Mouse (Mus musculus): ENCODE measurements around the gene Gm49711. TPM values are rescaled to one million over a fixed set of nuclear protein-coding genes. Genes with fewer than 3 reads are reported as not detected.
A peak's percentile ranks its signal among the peaks of the same experiment; 100 is the strongest.

Gm49711 gene
- polyA plus RNA-seq, 1 experiment from 2014 or later: 0.67 TPM

DNA sequence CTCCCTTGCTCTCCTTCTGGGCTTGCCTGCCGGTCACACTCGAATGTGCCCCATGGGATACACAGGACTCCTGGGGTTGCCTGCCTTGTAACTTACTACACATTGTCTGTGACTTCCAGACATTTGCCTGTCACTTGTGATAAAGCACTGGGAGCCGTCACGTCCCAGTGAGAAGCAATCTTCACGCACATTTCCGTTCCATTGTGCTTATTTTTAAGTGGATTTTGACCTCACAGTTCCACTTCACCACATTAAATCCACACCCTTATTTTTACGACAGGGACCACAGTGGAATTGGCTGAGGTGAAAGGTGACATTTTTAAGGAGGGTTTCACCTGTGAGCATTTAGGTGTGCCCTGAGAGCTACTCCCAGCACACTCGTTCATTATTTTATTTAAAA lies 21.4 kb upstream of the Gm49711 start:
- Histone ChIP-seq H3K9me3 (replicated peaks; ENCODE audit: control insufficient read depth, low read length, poor library complexity, severe bottlenecking) (no peaks in the 10 kb centered on the region), H3K27ac (ENCODE audit: low read length) (no peak overlapping the region), H3K36me3 (ENCODE audit: control insufficient read depth, insufficient read depth, low read length) (no peaks in the 10 kb centered on the region), H3K27me3 (ENCODE audit: control insufficient read depth, insufficient read depth, low read depth, low read length) (no peaks in the 10 kb centered on the region), H3K9ac (ENCODE audit: low read depth, low read length) (no peak overlapping the region), H3K4me2 (ENCODE audit: low read length) (no peak overlapping the region), H3K4me1 (ENCODE audit: control insufficient read depth, insufficient read depth, low read length) (no peaks in the 10 kb centered on the region), H3K4me3 (ENCODE audit: low read depth, low read length) (no peak overlapping the region)
- ATAC-seq: no peak
- WGBS: 53% methylated on average over 8 of the region's 8 CpGs

DNA sequence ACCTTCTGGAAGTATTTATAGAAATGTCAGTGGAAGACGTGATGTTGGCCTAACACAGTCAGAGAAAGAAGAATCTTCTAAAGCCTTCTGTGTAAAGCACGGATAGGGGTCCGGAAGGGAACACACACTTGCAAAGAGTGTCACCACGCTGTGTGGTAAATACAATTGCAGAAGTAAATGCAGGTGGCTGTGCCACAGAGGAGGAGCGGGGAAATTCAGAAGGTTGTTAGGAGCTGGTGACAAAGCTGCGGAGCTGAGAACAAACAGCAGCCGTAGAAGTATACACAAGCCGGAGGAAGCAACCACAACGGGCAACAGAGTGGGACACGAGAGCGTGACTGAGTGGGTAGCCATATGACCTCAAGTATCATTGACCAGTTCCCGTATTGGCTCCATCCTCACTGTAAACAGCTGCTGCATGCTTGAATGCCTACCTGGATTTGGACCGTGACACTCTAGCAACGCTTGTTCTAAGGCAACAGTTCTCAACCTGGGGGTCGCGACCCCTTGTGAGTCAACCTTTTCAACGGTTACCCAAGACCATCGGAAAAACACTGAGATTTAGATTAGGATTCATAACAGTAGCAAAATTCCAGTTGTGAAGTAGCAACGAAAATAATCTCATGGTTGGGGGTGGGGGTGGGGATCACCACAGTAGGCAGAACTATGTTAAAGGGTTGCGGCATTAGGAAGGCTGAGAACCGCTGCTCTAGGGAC lies 20.1 kb upstream of the Gm49711 start:
- Histone ChIP-seq H3K36me3 (ENCODE audit: control insufficient read depth, insufficient read depth, low read length) (no peaks in the 10 kb centered on the region), H3K27me3 (ENCODE audit: control insufficient read depth, insufficient read depth, low read depth, low read length) (no peaks in the 10 kb centered on the region), H3K9me3 (replicated peaks; ENCODE audit: control insufficient read depth, low read length, poor library complexity, severe bottlenecking) (no peaks in the 10 kb centered on the region), H3K4me3 (ENCODE audit: low read depth, low read length) (no peak overlapping the region), H3K9ac (ENCODE audit: low read depth, low read length) (no peak overlapping the region), H3K4me2 (ENCODE audit: low read length) (no peak overlapping the region), H3K4me1 (ENCODE audit: control insufficient read depth, insufficient read depth, low read length) (no peaks in the 10 kb centered on the region), H3K27ac (ENCODE audit: low read length) (no peak overlapping the region)
- WGBS: 87% methylated on average over 21 of the region's 21 CpGs
- ATAC-seq: no peak

DNA sequence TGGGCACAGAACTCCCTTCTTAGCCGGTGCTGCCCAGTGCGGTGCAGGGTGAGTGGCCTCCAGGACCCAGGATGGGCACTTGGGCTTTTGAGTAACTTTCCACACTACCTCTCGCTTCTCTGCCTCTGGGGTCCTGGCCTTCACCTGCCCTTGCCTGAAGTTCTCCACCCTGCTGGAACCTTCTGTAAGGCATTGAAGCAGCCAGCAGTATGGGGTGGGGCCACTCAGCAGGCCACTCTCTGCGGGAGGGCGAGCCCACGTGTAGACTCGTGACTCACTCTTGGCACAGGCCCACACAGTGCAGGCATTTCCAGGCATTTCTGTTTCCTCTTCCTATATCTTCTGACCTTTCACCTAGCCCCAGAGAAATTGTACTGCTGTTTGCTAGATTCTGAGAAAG lies 18.7 kb upstream of the Gm49711 start:
- H3K27me3 ChIP-seq (ENCODE audit: control insufficient read depth, insufficient read depth, low read depth, low read length): no peaks in the 10 kb centered on the region
- no peak overlapping the region for H3K4me3 ChIP-seq (ENCODE audit: low read depth, low read length)
- no peaks in the 10 kb centered on the region for H3K4me1 ChIP-seq (ENCODE audit: control insufficient read depth, insufficient read depth, low read length)
- H3K9me3 ChIP-seq (replicated peaks; ENCODE audit: control insufficient read depth, low read length, poor library complexity, severe bottlenecking): no peaks in the 10 kb centered on the region
- H3K36me3 ChIP-seq (ENCODE audit: control insufficient read depth, insufficient read depth, low read length): no peaks in the 10 kb centered on the region
- H3K9ac ChIP-seq (ENCODE audit: low read depth, low read length): no peak overlapping the region
- H3K4me2 ChIP-seq (ENCODE audit: low read length): no peak overlapping the region
- 93% methylated on average over 7 of the region's 7 CpGs for WGBS
- no peak overlapping the region for H3K27ac ChIP-seq (ENCODE audit: low read length)
- no peak for ATAC-seq

DNA sequence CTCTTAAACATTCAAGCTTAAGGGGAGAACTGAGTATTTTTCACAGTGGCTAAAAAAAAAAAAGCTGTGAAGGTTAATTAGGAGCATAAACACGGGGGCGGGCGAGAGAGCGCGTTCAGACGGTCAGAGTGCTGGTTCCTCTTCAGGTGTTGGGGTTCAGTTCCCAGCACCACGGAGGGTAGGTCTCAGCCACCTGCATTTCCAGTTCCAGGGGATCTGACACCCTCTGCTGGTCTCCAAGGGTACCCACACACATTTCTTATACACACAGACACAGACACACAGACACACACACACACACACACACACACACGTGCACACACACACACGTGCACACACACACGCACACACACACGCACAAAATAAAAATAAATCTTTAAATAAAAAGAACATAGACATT lies 18.1 kb upstream of the Gm49711 start:
- Histone ChIP-seq H3K27ac (ENCODE audit: low read length) (no peak overlapping the region), H3K27me3 (ENCODE audit: control insufficient read depth, insufficient read depth, low read depth, low read length) (no peaks in the 10 kb centered on the region), H3K36me3 (ENCODE audit: control insufficient read depth, insufficient read depth, low read length) (no peaks in the 10 kb centered on the region), H3K9ac (ENCODE audit: low read depth, low read length) (no peak overlapping the region), H3K4me1 (ENCODE audit: control insufficient read depth, insufficient read depth, low read length) (no peaks in the 10 kb centered on the region), H3K9me3 (replicated peaks; ENCODE audit: control insufficient read depth, low read length, poor library complexity, severe bottlenecking) (no peaks in the 10 kb centered on the region), H3K4me2 (ENCODE audit: low read length) (no peak overlapping the region), H3K4me3 (ENCODE audit: low read depth, low read length) (no peak overlapping the region)
- ATAC-seq: no peak
- WGBS: 97% methylated on average over 11 of the region's 11 CpGs

DNA sequence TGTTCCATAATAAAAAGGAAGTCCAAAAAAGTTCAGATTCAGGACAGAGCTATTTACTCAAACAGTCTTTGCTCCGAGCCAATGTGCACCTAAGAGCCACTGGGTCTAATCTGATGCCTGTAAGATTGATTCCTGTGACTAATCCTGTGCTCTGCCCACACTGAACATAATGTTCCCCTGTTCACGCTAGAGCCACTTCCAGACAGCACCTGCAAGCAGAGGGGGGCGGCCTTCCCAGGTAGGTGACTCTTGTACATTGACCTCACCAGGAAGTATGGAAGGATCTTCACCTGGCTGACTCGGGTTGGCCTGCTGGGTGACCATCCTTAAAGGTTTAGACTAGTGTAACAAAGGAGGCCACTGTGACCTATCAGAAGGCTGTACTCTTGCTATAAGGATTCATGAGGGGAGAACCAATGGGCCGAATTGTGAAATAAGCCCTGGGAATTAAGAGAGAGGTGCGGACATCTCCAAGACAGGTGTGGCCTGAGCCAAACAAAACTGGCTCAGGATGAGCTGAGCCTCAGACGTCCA lies 6.3 kb upstream of the Gm49711 start:
- H3K4me1 ChIP-seq (ENCODE audit: control insufficient read depth, insufficient read depth, low read length): peaks cover 8% of the 10 kb centered on the region
- H3K4me3 ChIP-seq (ENCODE audit: low read depth, low read length): no peak overlapping the region
- no peaks in the 10 kb centered on the region for H3K36me3 ChIP-seq (ENCODE audit: control insufficient read depth, insufficient read depth, low read length)
- H3K4me2 ChIP-seq (ENCODE audit: low read length): no peak overlapping the region
- H3K9ac ChIP-seq (ENCODE audit: low read depth, low read length): no peak overlapping the region
- no peaks in the 10 kb centered on the region for H3K27me3 ChIP-seq (ENCODE audit: control insufficient read depth, insufficient read depth, low read depth, low read length)
- no peaks in the 10 kb centered on the region; the same call in 1 of the 2 replicates for H3K9me3 ChIP-seq (replicated peaks; ENCODE audit: control insufficient read depth, low read length, poor library complexity, severe bottlenecking)
- ATAC-seq: no peak
- WGBS: 83% methylated on average over 7 of the region's 7 CpGs
- no peak overlapping the region for H3K27ac ChIP-seq (ENCODE audit: low read length)

DNA sequence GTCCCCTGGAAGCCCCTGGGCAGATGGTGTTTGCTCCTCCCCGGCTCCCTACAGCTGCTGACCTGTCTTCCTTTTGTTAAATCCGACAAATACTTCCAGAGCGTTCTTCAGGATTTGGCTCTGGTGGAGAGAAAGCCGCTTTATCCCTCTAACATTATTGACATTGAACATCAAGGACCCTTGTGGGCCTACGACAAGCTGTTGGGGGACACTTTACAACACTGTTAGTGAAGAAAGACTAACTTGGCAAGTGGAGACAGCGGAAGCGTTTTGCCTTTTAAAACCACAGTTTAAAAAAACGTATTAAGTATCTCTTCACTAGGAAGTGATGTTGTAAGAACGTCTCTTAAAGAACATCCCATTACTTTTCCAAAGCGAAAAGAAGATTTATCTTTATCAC lies 5.5 kb upstream of the Gm49711 start:
- H3K27me3 ChIP-seq (ENCODE audit: control insufficient read depth, insufficient read depth, low read depth, low read length): no peaks in the 10 kb centered on the region
- no peak overlapping the region for H3K4me3 ChIP-seq (ENCODE audit: low read depth, low read length)
- no peaks in the 10 kb centered on the region for H3K36me3 ChIP-seq (ENCODE audit: control insufficient read depth, insufficient read depth, low read length)
- peaks cover 11% of the 10 kb centered on the region for H3K4me1 ChIP-seq (ENCODE audit: control insufficient read depth, insufficient read depth, low read length)
- H3K4me2 ChIP-seq (ENCODE audit: low read length): no peak overlapping the region
- ATAC-seq: no peak
- H3K27ac ChIP-seq (ENCODE audit: low read length): no peak overlapping the region
- 73% methylated on average over 10 of the region's 10 CpGs for WGBS
- H3K9ac ChIP-seq (ENCODE audit: low read depth, low read length): no peak overlapping the region
- H3K9me3 ChIP-seq (replicated peaks; ENCODE audit: control insufficient read depth, low read length, poor library complexity, severe bottlenecking): no peaks in the 10 kb centered on the region; the same call in 1 of the 2 replicates

DNA sequence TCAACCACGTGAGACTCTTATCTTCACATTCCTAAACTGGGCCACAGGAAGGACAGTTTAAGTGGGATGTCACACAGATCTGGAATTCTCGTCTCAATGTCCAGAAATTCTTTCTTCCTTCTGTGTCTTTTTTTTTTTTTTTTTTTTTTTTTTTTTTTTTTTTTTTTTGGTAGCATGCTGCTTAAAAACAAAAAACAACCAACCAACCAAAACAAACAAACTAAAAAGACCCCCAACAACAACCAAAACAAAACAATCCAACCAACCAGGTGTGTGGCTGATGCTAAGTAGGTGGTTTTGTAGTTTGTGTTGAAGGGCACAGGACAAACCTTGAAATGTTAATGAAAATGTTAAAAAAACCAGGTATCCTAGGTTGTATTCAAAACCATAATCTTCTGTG lies 1.4 kb upstream of the Gm49711 start:
- Histone ChIP-seq H3K27ac (ENCODE audit: low read length) (no peak overlapping the region), H3K36me3 (ENCODE audit: control insufficient read depth, insufficient read depth, low read length) (no peaks in the 10 kb centered on the region), H3K9me3 (replicated peaks; ENCODE audit: control insufficient read depth, low read length, poor library complexity, severe bottlenecking) (no peaks in the 10 kb centered on the region; the same call in 1 of the 2 replicates), H3K9ac (ENCODE audit: low read depth, low read length) (no peak overlapping the region), H3K4me3 (ENCODE audit: low read depth, low read length) (no peak overlapping the region), H3K4me1 (ENCODE audit: control insufficient read depth, insufficient read depth, low read length) (peaks cover 24% of the 10 kb centered on the region), H3K4me2 (ENCODE audit: low read length) (no peak overlapping the region), H3K27me3 (ENCODE audit: control insufficient read depth, insufficient read depth, low read depth, low read length) (no peaks in the 10 kb centered on the region)
- 61% methylated on average over 2 of the region's 2 CpGs for WGBS
- ATAC-seq: no peak

DNA sequence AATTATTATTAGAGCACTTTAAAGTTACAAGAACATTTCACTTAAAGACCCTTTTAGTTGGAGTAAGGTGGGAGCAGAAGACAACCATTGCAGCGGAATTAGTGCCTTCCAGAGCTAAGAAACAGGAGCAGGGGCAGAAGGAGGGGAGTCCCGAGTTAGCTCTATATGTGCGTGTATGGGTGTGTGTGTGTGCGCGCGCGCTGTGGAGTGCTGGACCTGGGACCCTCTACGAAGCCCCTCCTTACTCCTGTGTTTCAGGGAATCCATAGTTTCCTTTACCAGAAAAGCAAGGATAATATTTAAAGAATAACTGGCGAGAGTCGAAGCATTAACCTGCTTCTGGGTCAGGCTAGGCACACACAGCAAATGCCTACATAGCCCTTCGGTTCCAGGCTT lies 662 bp upstream of the Gm49711 start:
- peak overlapping the region; percentile 80 for H3K9ac ChIP-seq (ENCODE audit: low read depth, low read length)
- no peaks in the 10 kb centered on the region; the same call in 1 of the 2 replicates for H3K36me3 ChIP-seq (ENCODE audit: control insufficient read depth, insufficient read depth, low read length)
- ATAC-seq: peak; percentile 73
- H3K9me3 ChIP-seq (replicated peaks; ENCODE audit: control insufficient read depth, low read length, poor library complexity, severe bottlenecking): no peaks in the 10 kb centered on the region; the same call in 1 of the 2 replicates
- peaks cover 24% of the 10 kb centered on the region for H3K4me1 ChIP-seq (ENCODE audit: control insufficient read depth, insufficient read depth, low read length)
- peak overlapping the region; percentile 94 for H3K4me2 ChIP-seq (ENCODE audit: low read length)
- no peaks in the 10 kb centered on the region for H3K27me3 ChIP-seq (ENCODE audit: control insufficient read depth, insufficient read depth, low read depth, low read length)
- H3K27ac ChIP-seq (ENCODE audit: low read length): peak overlapping the region; percentile 88
- peak overlapping the region; percentile 98 for H3K4me3 ChIP-seq (ENCODE audit: low read depth, low read length)
- 5% methylated on average over 11 of the region's 11 CpGs for WGBS

All from midbrain, embryonic 16.5 days (tissue).